Mouse (Mus musculus): Measurements from ENCODE around the gene Ifit1bl2. TPM values are rescaled to one million over a fixed set of nuclear protein-coding genes. Genes with fewer than 3 reads are reported as not detected.

The Ifit1bl2 gene
- total and polyA plus RNA-seq, 3 experiments = 0.16 TPM; not detected in 2

DNA sequence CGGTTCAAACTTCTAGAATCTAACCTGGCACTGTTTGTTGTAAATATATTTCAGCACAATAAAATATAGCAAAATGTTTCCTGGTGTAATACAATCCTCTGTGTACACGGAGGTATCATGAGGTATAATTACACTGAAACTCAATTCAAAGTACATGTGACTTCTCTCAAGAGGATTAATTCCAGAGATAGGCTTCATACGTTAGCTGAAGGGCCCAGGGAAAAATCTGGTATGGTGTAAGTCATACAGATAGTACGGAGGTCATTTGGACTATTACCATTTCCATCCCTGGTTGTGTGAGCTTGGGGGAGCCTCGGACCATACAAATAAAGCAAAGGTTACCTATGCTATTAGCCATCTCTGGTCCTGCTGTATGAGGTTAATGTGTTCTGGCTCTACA lies 2.1 kb upstream of the Ifit1bl2 start:
- no peak for TF ChIP-seq GATA1 (IDR thresholded peaks at IDR 0.05; ENCODE audit: borderline replicate concordance, low read length)
- no peak for TF ChIP-seq CTCF (IDR thresholded peaks at IDR 0.05; ENCODE audit: low read depth, low read length)
- no peaks in the 10 kb centered on the region for H3K36me3 ChIP-seq (replicated peaks)
- no peak for ATAC-seq (ENCODE audit: extremely low read depth, insufficient number of reproducible peaks, low FRiP score, poor library complexity, severe bottlenecking)

DNA sequence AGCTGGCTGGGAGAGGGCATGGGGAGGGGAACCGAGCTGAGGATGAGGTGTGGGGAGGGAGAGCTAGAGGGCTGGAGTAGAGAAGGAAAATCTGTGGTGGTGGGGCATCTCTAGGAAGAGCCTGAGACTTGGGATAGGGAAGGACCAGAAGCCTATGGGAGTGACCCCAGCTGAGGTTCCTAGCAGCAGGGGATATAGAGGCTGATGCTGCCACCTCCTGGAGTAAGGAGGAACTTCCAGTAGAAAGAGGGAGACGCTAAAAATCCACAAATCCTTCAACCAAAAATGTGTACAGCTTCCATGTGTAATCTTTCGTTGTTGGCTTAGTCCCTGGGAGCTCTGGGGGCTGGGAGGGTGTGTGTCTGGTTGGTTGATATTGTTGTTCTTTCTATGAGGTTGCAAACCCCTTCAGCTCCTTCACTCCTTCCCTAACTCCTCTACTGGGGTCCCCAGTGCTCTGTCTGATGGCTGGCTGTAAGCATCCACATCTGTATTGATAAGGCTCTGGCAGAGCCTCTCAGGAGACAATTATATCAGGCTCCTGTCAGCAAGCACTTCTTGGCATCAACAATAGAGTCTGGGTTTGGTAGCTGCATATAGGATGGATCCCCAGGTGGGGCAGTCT lies 3.5 kb downstream of the Ifit1bl2 start:
- H3K36me3 ChIP-seq (replicated peaks) = no peaks in the 10 kb centered on the region
- H3K9me3 ChIP-seq (replicated peaks) = no peaks in the 10 kb centered on the region
- ATAC-seq (ENCODE audit: extremely low read depth, insufficient number of reproducible peaks, low FRiP score, poor library complexity, severe bottlenecking) = no peak
- TF ChIP-seq CTCF (IDR thresholded peaks at IDR 0.05; ENCODE audit: low read depth, low read length) (peak; percentile 57), GATA2 (IDR thresholded peaks at IDR 0.05; ENCODE audit: borderline replicate concordance, low read depth, low read length) (no peak)
- H3K4me3 ChIP-seq (ENCODE audit: low read depth, low read length) = no peak overlapping the region
- DNase-seq (ENCODE audit: low spot score) = no peak
- H3K4me1 ChIP-seq (ENCODE audit: insufficient read depth, low read depth, low read length) = 0 out of 2 replicates have a peak, but pooled peaks cover 5% of the 10 kb centered on the region
- peaks cover 8% of the 10 kb centered on the region; the same call in 1 of the 2 replicates for H3K27me3 ChIP-seq (ENCODE audit: insufficient read depth, low read length)

More for the DNA sequence above, 2.1 kb upstream of the Ifit1bl2 start:
- no peak overlapping the region for H3K4me3 ChIP-seq (ENCODE audit: low read depth, low read length)
- H3K27me3 ChIP-seq (ENCODE audit: insufficient read depth, low read length) = peaks cover 15% of the 10 kb centered on the region
- H3K4me1 ChIP-seq (ENCODE audit: insufficient read depth, low read depth, low read length) = 0 out of 2 replicates have a peak, but pooled peaks cover 5% of the 10 kb centered on the region
- no peaks in the 10 kb centered on the region for H3K9me3 ChIP-seq (replicated peaks)
- no peak for DNase-seq (ENCODE audit: low spot score)

DNA sequence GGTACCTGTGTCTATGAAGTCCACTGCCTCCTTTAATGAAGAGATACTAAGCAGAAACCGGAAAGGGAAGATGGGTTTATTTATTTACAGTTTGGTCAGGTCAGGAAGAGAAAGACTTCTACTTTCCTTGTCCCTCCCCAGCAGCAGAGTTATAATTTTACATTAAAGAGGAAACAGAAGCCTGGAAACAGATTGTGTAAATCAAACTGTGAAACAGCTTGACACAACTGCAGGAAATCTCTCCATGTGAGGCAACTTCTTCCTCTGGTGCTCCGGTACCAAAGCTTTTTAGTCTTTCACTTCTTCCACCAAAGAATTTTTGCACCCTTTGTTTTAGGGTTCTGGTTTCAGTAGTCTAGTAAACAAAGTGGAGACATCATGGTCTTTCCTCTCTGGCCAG lies 7.1 kb downstream of the Ifit1bl2 start:
- no peak overlapping the region for H3K4me3 ChIP-seq (ENCODE audit: low read depth, low read length)
- TF ChIP-seq TAL1 (conservative IDR thresholded peaks at IDR 0.05; ENCODE audit: low read depth, low read length) (no peak), GATA1 (IDR thresholded peaks at IDR 0.05; ENCODE audit: borderline replicate concordance, low read length) (no peak), CTCF (IDR thresholded peaks at IDR 0.05; ENCODE audit: low read depth, low read length) (no peak), GATA2 (IDR thresholded peaks at IDR 0.05; ENCODE audit: borderline replicate concordance, low read depth, low read length) (no peak), POLR2AphosphoS5 (IDR thresholded peaks at IDR 0.05; ENCODE audit: insufficient replicate concordance, low read depth, low read length) (no peak)
- no peaks in the 10 kb centered on the region for H3K4me1 ChIP-seq (ENCODE audit: insufficient read depth, low read depth, low read length)
- no peaks in the 10 kb centered on the region for H3K9me3 ChIP-seq (replicated peaks)
- H3K27me3 ChIP-seq (ENCODE audit: insufficient read depth, low read length) = 0 out of 2 replicates have a peak, but pooled peaks cover 2% of the 10 kb centered on the region
- ATAC-seq (ENCODE audit: extremely low read depth, insufficient number of reproducible peaks, low FRiP score, poor library complexity, severe bottlenecking) (no peak), DNase-seq (ENCODE audit: low spot score) (no peak)
- H3K36me3 ChIP-seq (replicated peaks) = no peaks in the 10 kb centered on the region

DNA sequence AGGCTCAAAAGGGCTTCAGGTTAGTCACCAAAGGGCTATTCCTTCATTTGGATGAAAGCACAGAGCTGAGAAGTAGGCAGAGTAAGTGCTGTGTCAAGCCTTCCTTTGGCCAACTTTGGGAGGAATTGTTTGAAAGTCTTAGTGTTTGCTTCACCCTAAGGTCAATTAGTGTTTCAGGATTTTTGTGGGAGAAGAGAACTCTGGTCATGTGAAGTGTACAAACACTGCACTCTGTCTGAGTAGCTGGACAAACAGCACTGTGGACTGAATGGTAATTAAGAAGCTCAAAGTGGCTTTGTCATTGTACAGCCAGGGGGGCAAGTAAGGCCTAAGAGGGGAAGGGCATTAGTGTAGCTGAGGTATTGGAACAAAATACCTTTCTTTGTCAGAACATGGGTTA lies 9.1 kb downstream of the Ifit1bl2 start:
- TF ChIP-seq GATA1 (IDR thresholded peaks at IDR 0.05; ENCODE audit: borderline replicate concordance, low read length) = no peak
- DNase-seq (ENCODE audit: low spot score) = no peak
- Histone ChIP-seq H3K27me3 (ENCODE audit: insufficient read depth, low read length) (no peaks in the 10 kb centered on the region), H3K4me1 (ENCODE audit: insufficient read depth, low read depth, low read length) (no peaks in the 10 kb centered on the region), H3K4me3 (ENCODE audit: low read depth, low read length) (no peak overlapping the region), H3K9me3 (replicated peaks) (no peaks in the 10 kb centered on the region), H3K36me3 (replicated peaks) (no peaks in the 10 kb centered on the region)
- ATAC-seq (ENCODE audit: extremely low read depth, insufficient number of reproducible peaks, low FRiP score, poor library complexity, severe bottlenecking) = no peak

DNA sequence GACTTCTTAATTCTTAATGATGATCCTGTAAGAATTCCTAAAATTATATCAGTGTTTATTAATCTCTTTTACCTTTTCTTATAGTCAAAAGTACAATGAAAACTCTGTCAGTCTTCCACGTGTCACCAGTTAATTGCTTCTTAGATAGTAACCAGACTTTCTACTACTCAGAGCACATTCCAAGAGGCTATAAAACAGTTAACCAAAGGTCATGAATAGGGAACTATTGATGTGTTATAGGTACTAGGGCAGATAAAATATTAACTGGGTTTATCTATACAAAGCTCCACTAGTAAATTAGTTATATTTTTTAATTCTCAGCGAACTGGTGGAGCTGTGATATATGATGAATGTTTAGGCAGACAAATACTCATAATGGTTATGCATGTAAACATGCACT lies 13.0 kb downstream of the Ifit1bl2 start:
- Histone ChIP-seq H3K4me3 (ENCODE audit: low read depth, low read length) (no peak overlapping the region), H3K27me3 (ENCODE audit: insufficient read depth, low read length) (peaks cover 2% of the 10 kb centered on the region; the same call in 1 of the 2 replicates), H3K4me1 (ENCODE audit: insufficient read depth, low read depth, low read length) (no peaks in the 10 kb centered on the region), H3K36me3 (replicated peaks) (no peaks in the 10 kb centered on the region), H3K9me3 (replicated peaks) (no peaks in the 10 kb centered on the region)
- TF ChIP-seq GATA2 (IDR thresholded peaks at IDR 0.05; ENCODE audit: borderline replicate concordance, low read depth, low read length) (no peak), POLR2AphosphoS5 (IDR thresholded peaks at IDR 0.05; ENCODE audit: insufficient replicate concordance, low read depth, low read length) (no peak), CTCF (IDR thresholded peaks at IDR 0.05; ENCODE audit: low read depth, low read length) (no peak), TAL1 (conservative IDR thresholded peaks at IDR 0.05; ENCODE audit: low read depth, low read length) (no peak), GATA1 (IDR thresholded peaks at IDR 0.05; ENCODE audit: borderline replicate concordance, low read length) (no peak)
- ATAC-seq (ENCODE audit: extremely low read depth, insufficient number of reproducible peaks, low FRiP score, poor library complexity, severe bottlenecking) (no peak), DNase-seq (ENCODE audit: low spot score) (no peak)

DNA sequence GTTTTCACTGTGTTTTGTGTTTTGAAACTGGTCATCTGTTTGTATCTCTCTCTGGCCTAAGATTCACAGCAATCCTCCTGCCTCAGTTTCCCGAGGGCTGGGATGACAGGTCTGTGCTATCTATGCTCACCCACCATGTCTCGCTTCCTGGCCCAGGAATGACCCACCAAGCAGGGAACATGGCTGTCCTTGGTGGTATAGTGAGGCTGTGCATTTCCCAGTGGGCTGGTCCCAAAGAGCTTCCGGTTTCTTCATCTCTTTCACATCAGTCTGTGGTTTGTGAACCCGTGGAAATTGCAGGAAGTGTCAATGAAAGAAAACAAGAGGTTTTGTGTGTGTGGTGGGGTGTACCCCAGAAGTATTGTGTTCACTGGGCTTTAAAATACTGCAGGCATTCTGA lies 15.9 kb downstream of the Ifit1bl2 start:
- ATAC-seq (ENCODE audit: extremely low read depth, insufficient number of reproducible peaks, low FRiP score, poor library complexity, severe bottlenecking) (no peak), DNase-seq (ENCODE audit: low spot score) (no peak)
- Histone ChIP-seq H3K36me3 (replicated peaks) (no peaks in the 10 kb centered on the region), H3K4me1 (ENCODE audit: insufficient read depth, low read depth, low read length) (no peaks in the 10 kb centered on the region), H3K27me3 (ENCODE audit: insufficient read depth, low read length) (peaks cover 3% of the 10 kb centered on the region; the same call in 1 of the 2 replicates), H3K4me3 (ENCODE audit: low read depth, low read length) (no peak overlapping the region), H3K9me3 (replicated peaks) (no peaks in the 10 kb centered on the region)
- TF ChIP-seq GATA2 (IDR thresholded peaks at IDR 0.05; ENCODE audit: borderline replicate concordance, low read depth, low read length) (no peak), GATA1 (IDR thresholded peaks at IDR 0.05; ENCODE audit: borderline replicate concordance, low read length) (no peak), TAL1 (conservative IDR thresholded peaks at IDR 0.05; ENCODE audit: low read depth, low read length) (no peak), CTCF (IDR thresholded peaks at IDR 0.05; ENCODE audit: low read depth, low read length) (no peak), POLR2AphosphoS5 (IDR thresholded peaks at IDR 0.05; ENCODE audit: insufficient replicate concordance, low read depth, low read length) (no peak)

DNA sequence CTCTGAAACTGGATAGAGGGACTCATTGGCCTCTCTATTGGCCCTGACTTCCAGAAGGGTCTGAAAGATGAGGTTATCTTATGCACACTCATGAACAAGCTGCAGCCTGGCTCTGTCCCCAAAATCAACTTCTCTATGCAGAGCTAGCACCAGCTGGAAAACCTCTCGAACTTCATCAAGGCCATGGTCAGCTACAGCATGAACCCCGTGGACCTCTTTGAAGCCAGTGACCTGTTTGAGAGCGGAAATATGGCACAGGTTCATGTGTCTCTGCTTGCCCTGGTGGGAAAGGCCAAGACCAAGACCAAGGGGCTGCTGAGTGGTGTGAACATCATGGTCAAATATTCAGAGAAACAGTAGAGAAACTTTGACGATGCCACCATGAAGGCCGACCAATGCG lies 16.8 kb downstream of the Ifit1bl2 start:
- ATAC-seq (ENCODE audit: extremely low read depth, insufficient number of reproducible peaks, low FRiP score, poor library complexity, severe bottlenecking) (no peak), DNase-seq (ENCODE audit: low spot score) (no peak)
- H3K4me3 ChIP-seq (ENCODE audit: low read depth, low read length) = no peak overlapping the region
- no peaks in the 10 kb centered on the region for H3K4me1 ChIP-seq (ENCODE audit: insufficient read depth, low read depth, low read length)
- peaks cover 3% of the 10 kb centered on the region; the same call in 1 of the 2 replicates for H3K27me3 ChIP-seq (ENCODE audit: insufficient read depth, low read length)
- no peaks in the 10 kb centered on the region for H3K9me3 ChIP-seq (replicated peaks)
- no peak for TF ChIP-seq POLR2AphosphoS5 (IDR thresholded peaks at IDR 0.05; ENCODE audit: insufficient replicate concordance, low read depth, low read length)
- no peak for TF ChIP-seq TAL1 (conservative IDR thresholded peaks at IDR 0.05; ENCODE audit: low read depth, low read length)
- TF ChIP-seq GATA1 (IDR thresholded peaks at IDR 0.05; ENCODE audit: borderline replicate concordance, low read length) = no peak
- no peak for TF ChIP-seq GATA2 (IDR thresholded peaks at IDR 0.05; ENCODE audit: borderline replicate concordance, low read depth, low read length)
- TF ChIP-seq CTCF (IDR thresholded peaks at IDR 0.05; ENCODE audit: low read depth, low read length) = no peak
- no peaks in the 10 kb centered on the region for H3K36me3 ChIP-seq (replicated peaks)
